Mouse (Mus musculus) ovary, postnatal 14 days (tissue): ENCODE measurements around the gene Sgip1.

Experiments used
- DNase-seq: peaks from one replicate; pipeline ENCODE4 v3.0.0; 2022; ENCODE audit warnings: low spot score

Gene Sgip1

DNA sequence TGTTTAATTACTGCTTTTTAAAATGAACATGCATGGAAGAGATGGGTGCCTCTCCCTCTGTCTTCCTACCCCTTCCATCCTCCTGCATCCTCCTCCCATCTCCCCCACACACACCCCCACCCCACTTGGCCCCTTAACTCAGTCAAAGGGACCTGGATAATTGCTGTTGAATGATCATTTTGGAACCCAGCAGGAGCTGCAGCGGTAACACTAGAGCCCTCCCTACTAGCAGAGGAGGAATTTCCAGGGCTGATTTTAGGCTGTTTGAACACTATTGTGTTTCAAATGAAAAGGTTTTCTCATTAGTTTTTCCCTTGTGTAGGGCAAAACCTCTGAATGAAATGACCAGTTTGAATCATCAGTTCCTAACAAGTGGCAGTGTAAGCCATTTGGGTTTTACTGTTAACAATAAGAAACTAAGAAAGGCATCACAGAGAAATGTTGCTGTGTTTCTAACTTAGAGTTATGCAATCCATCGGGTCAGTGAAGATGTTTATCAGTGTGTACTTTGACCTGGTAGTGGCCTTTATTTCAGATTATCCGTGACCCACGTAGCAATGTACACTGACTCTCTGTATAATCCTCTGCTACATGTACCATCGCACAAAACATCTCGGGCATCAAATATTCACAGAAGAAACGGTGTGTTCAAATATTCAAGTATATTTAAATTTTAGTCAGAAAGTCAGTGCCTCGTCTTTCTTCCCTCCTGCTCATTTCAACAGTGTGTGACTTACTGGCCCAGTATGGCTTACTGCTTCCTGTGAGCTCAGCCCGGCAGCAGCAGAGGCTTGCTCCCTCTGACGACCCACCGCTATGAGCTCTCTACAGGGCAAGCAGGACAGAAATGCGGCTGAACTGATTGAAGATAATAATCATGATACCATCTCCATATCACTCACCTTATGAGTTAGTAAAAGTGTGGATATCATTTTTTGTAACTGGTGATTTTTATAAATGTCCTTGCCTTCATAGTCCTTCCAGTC is 235.5 kb downstream of the Sgip1 start:
- no peak for DNase-seq

DNA sequence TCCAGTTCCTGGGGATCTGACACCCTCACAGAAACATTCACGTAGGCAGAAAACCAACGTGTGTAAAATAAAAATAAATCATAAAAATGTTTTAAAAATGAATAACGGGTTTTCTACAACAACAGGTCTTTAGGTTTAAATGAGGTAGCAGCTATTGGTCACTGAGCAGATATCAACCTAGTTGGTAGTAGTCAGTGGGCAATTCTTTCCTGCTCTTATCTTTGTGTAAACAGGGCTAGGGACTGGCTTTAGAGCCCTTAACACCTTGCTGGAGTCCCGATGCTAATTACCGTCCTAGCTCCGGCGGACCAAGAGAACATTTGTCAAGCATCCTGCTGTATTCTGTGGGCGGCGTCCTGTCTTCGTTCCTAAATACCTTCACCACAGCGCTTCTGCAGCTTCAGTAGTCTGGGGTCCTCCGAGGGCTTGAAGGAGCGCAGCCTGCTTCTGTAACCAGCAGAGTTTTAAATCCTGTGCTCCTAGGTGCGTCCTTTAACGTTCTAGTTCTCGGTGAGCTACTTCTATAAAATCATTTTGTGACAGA is 236.8 kb downstream of the Sgip1 start:
- DNase-seq, result no peak

DNA sequence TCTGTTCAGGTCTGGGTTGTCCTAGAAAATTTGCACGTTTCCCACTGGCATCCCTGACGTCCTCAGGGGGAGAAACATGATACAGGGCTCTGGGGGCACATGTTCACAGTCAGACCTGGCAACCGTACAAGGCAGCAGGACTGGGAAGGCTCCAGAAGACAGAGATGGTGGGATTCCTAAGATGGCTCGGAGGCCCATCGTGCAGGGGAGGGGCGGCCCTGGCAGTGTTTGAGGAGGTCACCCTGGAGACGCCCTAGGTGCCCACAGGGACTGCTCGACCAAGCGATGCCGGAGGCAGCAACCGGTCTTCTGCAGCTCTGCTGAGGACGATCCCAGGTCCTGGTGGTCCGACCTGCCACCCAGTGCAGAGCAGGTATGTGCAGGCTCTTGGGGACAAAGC is 237.3 kb downstream of the Sgip1 start, which contains the start of gene Tctex1d1:
Gene Tctex1d1 (plus strand): TSS at position 167 of the 400 bp plus-strand sequence.
- peak; percentile 0 for DNase-seq

DNA sequence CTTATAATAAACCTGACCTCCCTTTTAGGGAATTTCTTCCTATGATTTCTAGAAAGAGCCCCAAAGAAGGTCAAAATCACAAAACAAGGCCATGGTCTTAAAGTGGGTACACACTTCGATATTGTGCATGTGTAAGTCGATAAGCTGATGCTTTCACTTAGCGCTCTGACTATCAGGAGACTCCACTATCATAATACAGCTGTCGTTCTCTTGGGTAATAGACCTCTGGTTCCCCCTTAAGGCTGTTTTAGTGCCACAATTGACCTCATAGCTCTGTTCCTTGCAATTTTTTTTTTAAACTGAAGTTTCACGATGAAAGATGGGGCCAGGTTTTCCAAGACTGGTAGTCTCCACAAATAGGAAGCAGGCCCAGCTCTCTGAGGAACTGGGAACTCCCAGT is 238.3 kb downstream of the Sgip1 start:
- DNase-seq, result no peak

DNA sequence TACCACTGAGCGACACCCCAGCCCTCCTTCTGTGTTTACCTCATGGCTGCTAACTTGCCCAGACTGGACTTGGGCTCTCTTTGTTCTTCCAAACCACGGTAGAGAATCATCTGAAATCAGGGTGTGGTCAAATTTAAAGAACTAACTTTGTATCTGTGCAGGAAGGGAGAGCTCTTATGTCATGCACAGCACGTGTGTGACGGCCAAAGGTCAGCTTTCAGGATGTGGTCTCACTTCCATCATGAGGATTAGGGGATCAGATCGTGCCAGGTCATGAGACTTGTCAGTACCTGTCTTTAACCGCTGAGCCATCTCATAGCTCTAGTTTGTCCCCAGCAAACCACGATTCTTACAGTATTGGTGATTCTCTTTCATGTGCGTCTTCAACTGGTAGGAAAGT is 240.6 kb downstream of the Sgip1 start:
- DNase-seq, result no peak

DNA sequence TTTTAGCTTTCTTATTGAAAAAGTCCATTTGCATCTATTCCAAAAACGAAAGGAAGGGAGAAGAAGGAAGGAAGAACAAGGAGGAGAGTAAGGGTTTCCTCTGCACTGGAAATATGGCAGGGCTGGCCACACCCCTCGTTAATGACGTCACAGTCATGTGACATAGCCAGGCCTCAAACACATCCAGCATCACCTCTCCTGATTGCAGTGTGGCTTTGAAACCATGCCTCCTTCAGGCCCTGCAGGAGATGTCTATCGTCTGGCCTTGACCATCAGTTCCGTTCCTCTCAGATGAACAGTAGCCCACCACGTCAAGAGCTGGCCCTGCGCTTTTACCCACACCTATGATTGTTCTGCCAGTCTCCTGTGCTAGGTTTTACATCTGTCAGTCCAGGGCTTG is 245.1 kb downstream of the Sgip1 start:
- no peak for DNase-seq

DNA sequence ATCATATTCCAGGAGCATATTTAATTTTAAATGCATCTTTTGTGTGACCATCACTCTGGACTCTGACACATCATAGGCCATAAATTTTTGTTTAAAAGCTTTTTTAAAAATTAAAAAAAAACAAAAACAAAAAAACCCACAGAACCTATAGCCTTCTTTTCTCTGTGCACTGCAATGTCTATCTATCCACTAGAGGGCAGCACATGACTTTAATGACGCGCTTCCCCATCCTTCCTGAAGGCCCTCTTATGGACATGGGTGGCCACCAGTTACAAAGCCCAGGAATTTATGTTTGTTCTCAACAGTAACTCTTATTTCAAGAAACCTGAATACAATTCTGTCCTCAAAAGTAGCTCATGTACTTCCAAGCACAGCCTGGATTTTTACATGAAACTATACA is 245.8 kb downstream of the Sgip1 start:
- peak; percentile 52 for DNase-seq

DNA sequence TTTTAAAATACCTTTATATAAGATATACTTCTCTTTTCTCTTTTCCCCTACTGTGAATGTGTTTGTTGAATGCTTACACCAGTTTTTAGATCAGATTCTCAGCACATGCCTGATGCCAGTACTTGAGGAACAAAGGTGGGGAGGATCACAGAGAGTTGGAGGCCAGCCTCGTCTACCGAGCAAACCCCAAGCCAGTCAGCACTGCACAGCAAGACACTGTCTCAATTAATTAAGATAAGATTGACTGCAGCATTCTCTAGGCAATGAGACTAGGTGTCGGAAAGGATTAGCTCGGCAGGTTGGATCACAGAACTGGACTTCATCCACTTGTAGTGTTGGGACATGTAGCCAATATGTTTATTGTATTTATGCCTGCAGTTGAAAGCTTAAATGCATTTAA is 246.2 kb downstream of the Sgip1 start:
- DNase-seq, result no peak

DNA sequence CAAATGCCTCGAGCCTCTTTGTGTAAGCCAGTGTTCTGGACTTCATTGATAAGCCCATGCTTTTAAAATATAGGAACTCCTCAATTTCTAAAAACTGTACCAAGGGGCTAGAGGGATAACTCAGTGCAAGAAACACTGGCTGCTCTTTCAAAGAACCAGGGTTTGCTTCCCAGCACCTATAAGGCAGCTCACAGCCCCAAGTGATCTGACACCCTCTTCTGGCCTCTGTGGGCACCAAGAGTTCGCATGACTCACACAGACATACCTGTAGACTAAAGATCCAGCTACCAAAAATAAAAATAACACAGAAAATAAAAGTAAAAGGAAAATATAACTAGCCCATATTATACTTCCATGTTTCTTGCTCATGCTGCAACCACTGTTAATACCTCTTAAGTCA is 246.7 kb downstream of the Sgip1 start:
- DNase-seq, result no peak

DNA sequence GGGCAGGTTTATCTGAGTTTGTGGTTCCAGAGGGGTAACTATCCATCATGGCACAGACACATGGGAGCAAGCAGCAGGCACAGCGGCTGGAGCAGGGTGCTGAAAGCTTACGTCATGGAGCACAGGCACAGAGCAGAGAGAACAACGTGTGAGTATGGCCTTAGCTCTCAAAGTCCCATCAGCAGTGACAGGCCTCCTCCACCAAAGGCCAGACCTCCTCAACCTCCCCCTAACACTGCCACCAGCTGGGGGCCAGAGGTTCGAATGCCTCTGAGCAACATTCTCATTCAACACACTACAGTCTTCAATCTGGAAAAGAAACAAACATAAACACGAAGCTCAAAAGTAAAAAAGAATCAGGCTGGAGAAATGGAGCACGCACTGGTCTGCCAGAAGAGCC is 247.4 kb downstream of the Sgip1 start:
- no peak for DNase-seq

DNA sequence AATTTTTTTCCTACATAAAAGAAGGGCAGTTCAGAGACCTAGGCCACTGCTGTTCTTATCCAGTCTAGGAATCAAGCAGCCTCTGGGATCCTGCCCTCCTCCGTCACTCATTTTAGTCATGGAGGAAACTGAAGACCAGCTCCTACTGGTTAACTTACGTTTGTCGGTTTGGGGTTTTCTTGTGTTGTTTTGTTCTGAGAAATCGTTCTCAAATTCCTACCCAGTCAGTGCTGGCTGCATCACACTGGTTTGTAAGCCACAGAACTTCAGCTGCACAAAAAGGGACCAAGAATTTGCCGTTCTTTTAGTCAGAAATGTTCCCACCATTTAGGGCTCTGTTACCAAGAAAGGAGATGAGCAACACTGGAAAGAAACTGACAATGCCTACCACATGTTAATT is 248.3 kb downstream of the Sgip1 start:
- DNase-seq, result no peak

DNA sequence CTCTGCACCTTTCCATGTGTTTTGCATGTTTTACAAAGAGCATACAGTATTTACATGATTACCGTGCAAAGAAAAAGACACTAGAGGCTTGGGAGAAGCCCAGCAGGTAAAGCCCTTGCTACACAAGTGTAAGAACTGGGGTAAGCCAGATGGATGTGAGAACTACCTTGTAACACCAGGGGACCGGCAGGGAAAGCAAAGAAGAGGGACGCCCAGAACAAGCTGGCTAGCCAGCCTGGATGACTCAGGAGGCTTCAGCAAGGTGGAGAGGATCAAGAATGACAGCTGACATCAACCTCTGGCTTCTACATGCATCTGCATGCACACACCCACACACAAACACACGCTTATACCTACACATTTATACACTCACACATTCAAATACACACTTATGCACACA is 248.9 kb downstream of the Sgip1 start:
- no peak for DNase-seq

DNA sequence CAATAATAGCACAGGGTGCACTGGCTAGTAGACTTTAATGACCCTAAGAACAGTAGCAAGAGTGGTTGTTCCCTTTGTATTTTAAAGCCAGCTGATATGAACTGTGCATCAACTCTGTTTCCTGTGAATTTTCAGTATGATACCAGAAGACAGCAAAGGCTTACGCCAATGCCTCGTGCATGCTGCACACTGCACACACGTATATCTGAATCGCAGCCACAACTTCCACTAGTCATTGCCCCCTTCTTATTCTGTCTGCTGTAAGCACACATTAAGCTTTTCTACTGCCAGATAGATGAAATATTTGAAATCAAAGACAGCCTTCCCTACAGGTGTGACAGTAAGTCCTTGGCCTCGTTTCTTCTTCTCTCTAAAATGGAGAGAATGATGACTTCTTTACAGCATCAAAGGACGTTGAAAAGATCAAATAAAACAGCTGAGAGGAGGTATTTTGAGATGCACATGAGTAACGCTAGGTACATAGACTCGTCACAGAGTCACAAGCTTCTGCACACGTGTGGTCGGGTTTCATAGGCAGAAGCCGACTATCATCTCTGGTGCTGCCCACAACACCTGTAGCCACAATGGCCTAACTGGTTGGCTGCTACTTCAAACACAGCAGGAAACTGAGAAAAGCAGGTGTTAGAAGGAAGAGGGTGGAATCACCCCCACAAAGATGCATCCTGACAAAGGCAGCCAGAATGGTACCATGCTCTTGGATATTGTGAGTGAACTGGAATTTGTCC is 249.7 kb downstream of the Sgip1 start:
- DNase-seq, result no peak

DNA sequence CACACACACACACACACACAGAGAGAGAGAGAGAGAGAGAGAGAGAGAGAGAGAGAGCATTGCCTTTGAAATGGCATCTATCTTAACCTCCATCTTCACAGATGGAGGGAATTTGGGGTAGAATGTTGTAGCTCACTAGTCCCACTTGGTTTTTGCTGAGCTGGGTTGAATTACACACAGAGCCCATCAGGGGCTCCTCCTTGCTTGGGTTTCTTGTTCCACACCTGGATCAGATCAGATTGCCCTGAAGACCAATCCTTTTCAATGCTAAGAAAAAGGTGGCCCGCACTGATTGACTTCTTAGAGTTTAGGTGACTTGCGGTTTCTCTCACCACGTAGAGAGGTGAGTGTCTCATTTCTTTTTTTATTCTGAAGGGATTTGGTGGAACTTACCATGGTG is 250.6 kb downstream of the Sgip1 start:
- DNase-seq, result no peak

DNA sequence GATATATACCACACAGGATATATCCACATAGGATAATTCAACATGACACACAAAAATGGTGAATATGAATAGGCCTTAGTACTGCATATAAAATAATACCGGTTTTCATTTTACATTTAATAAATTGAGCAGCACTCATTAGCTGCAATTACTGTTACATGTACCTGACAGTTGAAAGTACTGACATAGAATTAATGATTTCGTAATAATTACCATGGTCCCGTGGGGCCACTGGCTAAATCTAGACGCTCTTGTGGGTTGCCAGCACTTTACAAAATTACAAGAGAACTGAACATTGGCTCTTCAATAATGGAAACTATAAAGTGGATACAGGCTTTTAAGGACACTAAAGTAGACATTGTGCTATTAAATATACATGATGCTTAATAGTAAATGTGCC is 263.6 kb downstream of the Sgip1 start:
- no peak for DNase-seq

DNA sequence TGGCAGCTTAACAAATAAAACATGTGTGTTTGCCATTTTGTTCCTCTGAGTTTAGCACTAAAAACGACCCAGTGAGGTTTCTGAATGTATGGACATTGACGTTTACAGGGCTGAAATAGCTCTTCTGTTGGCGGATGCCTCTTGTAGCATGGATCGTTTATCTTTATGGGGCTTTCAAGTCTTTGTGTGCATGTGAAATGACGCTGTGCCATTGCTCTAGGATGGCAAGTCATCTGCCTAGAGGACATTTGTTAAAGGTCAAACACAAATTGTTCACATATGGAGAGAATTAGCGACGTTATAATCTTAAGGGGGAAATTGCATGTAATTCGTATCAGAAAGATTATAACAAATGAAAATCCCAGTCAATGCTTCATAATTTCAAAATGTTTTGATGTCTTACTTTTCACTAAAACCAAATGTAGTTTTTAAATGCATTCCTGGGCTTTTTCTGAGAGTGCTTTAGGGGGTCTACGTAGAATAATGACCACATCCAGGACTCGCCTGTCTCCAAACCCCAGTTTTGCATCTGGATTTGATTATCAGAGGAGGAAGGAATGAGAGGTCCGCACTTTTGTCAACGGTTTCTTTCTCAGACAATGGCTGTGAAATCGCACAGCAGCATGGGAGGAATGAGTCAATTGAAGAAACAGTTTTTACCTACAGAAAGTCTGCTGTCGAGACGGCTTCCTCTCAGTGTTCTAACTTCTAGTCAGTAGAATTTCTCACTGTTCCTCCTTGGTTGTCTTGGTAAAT is 264.3 kb downstream of the Sgip1 start:
- no peak for DNase-seq

DNA sequence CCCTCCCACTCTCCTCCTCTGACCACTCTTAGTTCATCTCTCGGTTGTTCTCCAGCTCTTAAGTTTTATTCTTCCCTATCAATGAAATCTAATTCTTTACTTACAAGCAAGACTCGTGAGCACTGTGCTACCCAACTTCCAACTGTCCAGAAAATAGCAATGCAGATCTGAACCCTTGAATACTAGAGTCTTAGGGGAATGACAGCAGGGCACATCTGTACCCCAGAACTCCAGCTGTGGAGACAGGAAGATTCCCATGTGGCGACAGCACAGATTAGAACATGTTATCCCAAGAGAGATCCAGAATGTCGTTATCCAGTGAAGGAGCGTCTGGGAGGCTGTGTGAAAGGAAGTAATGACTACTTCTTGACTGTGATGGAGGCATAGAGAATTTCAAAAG is 265.2 kb downstream of the Sgip1 start:
- DNase-seq, result no peak

DNA sequence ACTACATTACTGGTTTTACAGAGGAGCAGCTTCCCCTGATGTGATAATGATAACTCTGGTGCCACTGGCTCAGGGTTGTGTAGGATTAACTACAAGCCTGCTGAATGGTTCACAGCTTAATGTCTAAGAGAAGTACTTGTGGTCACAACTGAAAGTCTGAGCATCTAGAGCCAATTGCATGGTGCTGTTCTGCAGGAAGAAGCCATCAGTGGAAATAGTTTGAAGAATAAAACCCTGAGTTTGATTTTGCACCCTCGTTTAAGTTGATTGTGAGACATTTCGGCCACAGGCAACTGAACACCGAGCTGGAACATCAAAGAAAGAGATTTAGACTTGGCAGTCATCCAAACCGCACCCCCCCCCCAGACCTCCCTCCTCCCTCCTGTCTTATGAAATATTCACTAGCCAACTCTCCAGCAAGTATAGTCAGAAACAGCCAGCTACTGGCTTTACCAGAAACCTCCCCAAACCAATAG is 265.9 kb downstream of the Sgip1 start:
- no peak for DNase-seq

DNA sequence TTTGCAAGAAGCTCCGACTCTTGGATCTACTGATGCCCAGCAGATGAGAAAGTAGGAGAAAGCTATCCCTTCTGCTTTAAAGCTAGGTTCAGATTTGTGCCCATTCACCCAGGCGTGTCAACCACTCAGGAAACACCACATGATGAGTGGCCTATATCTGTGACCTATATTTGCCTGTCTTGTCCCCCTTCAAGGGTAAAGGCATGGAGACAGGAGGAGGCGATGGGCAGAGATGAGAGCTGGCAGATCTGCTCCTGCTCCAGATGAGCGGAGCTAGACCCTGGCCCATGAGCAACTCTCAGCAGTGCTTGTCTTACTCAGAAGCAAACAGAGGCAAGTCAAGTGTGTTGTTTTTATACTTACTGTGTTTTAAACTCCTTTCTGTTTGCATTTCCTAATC is 269.6 kb downstream of the Sgip1 start:
- DNase-seq, result no peak

DNA sequence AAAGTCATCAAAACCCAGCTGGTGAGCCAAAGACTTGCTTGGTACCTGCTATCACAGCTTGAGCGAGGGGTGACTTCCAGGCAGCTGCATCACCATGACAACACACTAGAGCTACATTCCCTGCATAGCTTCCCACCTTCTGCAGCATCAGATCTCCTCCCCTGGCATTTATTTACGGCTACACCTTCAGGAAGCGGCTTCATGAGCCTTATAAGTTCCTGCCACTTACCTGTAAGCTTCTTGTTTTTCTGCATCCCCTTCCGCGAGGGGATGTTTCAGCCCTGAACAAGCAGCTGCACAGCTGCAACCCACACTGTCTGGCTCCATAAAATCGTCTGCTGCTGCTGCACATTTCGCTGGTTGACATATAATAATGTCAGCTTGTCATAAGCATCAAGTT is 270.7 kb downstream of the Sgip1 start:
- DNase-seq, result no peak

DNA sequence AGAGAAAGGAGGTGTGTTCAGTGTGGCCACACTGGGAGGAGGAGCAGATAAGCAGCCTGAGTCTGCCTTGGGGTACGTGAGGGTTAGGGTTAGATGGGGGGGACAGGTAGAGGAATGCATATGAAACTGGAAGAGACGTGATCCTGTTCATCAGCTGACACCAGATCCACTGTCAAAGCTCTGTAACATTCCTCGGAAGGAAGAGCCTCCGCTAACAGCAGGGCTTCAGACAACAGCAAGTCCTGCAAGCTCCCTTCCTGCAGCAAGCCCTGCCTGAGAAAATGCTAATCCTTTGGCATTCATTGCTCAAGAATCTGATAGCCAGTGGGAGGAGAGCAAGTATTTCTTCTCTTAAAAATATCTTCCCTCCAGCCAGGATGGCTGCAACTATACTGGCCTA is 272.4 kb downstream of the Sgip1 start:
- no peak for DNase-seq
